Mouse (Mus musculus) cerebellum, adult 2 months (tissue): ENCODE measurements around the gene Cnn1.

Experiments used
- CTCF ChIP-seq: fragments of 200-500 bp; IDR thresholded peaks from 2 replicates; pipeline ENCODE4 v1.5.1; 2011; ENCODE audit warnings: low read depth, mild to moderate bottlenecking, control low read depth, low read length, moderate library complexity, borderline replicate concordance; ENCODE audit not compliant: insufficient read depth
- POLR2A ChIP-seq: fragments of 200-500 bp; IDR thresholded peaks from 2 replicates; pipeline ENCODE4 v1.6.1; 2011; ENCODE audit warnings: low read length, control low read depth, borderline replicate concordance; ENCODE audit not compliant: insufficient read depth

- TF ChIP-seq POLR2A (no peak), CTCF (no peak)
These were observed 45.4 kb downstream of the Cnn1 start for GRCm38 (mm10) chr9:22144304-22144965.
